Mouse (Mus musculus): ENCODE results near the gene Cracr2a.

DNA sequence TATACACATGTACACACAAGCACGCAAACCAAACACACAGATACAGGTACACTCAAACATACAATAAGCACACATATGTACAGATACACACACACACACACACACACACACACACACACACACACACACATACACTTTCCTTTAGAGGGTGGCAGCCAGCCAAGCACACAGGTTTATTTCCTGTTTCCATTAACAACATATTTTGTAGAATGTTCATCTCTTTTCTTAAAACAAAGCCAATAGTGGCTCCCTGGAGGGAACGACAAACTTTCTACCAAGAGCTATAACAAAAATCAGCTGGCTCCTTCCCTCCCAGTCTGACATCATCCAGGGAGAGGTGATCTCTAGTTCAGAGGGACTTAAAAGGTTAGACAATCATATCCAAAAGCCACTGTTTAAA lies 73.7 kb downstream of the Cracr2a start:
- TF ChIP-seq CTCF (IDR thresholded peaks at IDR 0.05; ENCODE audit: low read depth, low read length) (no peak), GATA1 (IDR thresholded peaks at IDR 0.05; ENCODE audit: borderline replicate concordance, low read length) (no peak)

Measured in G1E (cell line).